Mouse (Mus musculus) heart, postnatal 14 days (tissue): Measurements from ENCODE around the gene Gtf3c3. TPM values are rescaled to one million over a fixed set of nuclear protein-coding genes. Genes with fewer than 3 reads are reported as not detected.

Source experiments
- DNase-seq, 2 experiments: peaks; one replicate each; pipeline ENCODE4 v3.0.0; 2021 to 2022
- intact Hi-C: fragments of 180-260 bp; cut with DNase I; formaldehyde crosslinking; loops from one replicate; pipeline ENCODE4 v1.15.1; 2025
- long read RNA-seq, 2 experiments: library from polyadenylated mRNA; stranded (forward); transcript quantifications; one replicate each; pipeline ENCODE4 v2.0.0; 2021
- total RNA-seq, 2 experiments: library from RNA; stranded (reverse); gene quantifications; 2 replicates each; pipeline ENCODE4 v1.2.3; 2021

The Gtf3c3 gene
- total RNA-seq, result 10 to 100 TPM; 14.5 to 15.2 TPM
- long read RNA-seq, experiment 1, full-length matches to known transcripts, result 5 of 6 reads
- long read RNA-seq, experiment 1, partial matches to known transcripts, result 1 of 6 reads
- long read RNA-seq, experiment 1, other reads (novel, unspliced or antisense), result 0 of 6 reads
- long read RNA-seq, experiment 2, full-length matches to known transcripts, result 2 of 4 reads
- long read RNA-seq, experiment 2, partial matches to known transcripts, result 0 of 4 reads
- long read RNA-seq, experiment 2, other reads (novel, unspliced or antisense), result 2 of 4 reads

GRCm38 (mm10) chr1:54438340-54439079 lies at the start of gene Gtf3c3:
Gene Gtf3c3 (minus strand): TSS chr1:54438971.
- intact Hi-C loops, result no loop called here
- DNase-seq, result peak; percentile 84 to 88

- intact Hi-C loops, result no loop called here
- DNase-seq, result no peak
Observed at GRCm38 (mm10) chr1:54484744-54485420, 46.1 kb upstream of the Gtf3c3 start.

GRCm38 (mm10) chr1:54480491-54480890 lies 41.7 kb upstream of the Gtf3c3 start:
- no peak for DNase-seq
- intact Hi-C loops, result no loop called here

DNA sequence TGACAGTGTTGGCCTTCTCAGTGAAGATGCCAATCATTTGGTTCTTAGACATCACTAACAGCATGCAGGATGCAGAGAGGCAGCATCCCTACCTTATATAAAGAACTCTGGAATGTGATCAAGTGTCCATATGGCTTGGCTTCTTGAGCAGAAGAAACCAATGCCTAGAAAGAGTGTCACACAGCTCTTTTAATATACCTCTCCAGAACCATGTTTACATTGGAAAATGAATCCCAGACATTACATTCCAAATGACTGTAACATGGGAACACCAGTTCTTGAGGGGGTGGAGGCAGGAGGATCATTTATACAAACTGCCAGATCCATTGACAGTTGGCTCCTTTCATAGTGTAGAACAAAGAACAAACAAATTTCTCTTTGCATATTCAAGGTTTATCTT lies 29.9 kb upstream of the Gtf3c3 start:
- intact Hi-C loops, result no loop called here
- DNase-seq, result no peak

- DNase-seq, result no peak
- intact Hi-C loops, result no loop called here
Observed at GRCm38 (mm10) chr1:54467366-54467765, 28.6 kb upstream of the Gtf3c3 start.

DNA sequence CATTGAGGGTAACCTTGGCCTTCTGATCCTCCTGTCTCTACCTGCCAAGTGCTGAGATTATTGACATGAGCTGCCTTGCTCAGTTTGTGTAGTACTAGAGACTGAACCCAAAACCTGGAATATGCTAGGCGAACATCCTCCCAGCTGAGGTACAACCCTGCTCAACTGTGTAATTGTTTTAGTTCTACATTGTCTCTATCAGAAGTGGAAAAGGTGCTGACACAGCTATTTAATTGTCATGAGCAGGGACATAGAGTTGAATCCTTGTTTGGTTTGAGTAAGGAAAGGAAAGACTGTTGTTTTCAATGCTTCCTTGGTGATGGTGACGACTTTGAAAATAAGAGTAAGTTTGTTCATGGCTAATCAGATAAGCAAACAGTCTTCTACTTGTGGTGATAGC lies 13.3 kb upstream of the Gtf3c3 start:
- intact Hi-C loops, result no loop called here
- no peak for DNase-seq

DNA sequence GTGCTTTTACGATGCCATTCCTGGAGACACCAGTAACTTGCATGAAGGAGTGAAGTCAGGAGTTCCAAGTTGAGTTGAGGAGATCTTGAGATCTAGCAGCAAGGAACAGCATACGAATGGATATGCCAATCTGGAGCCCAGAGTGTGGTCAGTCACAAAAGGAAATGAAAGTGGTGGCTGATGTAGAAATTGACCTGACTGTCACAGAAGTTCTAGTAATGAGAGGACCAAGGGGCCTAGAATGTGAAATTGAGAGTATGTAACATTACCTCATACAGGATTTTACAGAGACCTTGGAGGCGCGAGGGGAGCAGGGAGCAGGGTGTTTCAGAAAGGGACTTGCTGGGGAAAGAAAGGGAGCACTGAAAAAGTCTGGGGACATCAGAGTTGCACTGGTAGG lies 10.1 kb upstream of the Gtf3c3 start:
- DNase-seq, result no peak
- intact Hi-C loops, result no loop called here

DNA sequence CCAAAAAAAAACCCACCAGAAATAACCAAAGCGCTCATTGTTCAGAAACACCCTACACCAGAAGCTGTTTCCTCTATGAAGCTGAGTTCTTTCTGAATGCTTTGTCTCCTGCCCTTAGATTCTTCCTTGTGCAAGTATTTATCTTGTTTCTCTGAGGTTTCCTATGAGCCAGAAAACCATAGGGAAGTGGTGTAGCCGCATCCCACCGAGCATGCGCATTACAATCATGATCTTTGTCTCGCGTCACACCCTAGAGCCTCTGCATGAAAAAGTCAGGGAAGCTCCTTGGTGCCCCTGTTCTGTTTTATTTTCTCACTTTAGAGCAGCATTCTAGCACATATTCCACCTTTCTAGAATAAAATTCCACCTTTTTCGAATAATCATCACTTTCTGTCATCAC lies 4.9 kb upstream of the Gtf3c3 start:
- no peak for DNase-seq
- intact Hi-C loops, result no loop called here

- intact Hi-C loops, result no loop called here
Observed at GRCm38 (mm10) chr1:54439080-54439476, 307 bp upstream of the Gtf3c3 start.

GRCm38 (mm10) chr1:54422195-54422750 lies 16.5 kb downstream of the Gtf3c3 start:
- intact Hi-C loops, result no loop called here

More at GRCm38 (mm10) chr1:54439080-54439476, 307 bp upstream of the Gtf3c3 start:
- peak in 1 of 2 experiments; percentile 2 for DNase-seq

GRCm38 (mm10) chr1:54421670-54422069 lies 17.1 kb downstream of the Gtf3c3 start:
- intact Hi-C loops, result no loop called here
- DNase-seq, result no peak

More at GRCm38 (mm10) chr1:54422195-54422750, 16.5 kb downstream of the Gtf3c3 start:
- DNase-seq, result no peak

GRCm38 (mm10) chr1:54402736-54403135 lies 36.0 kb downstream of the Gtf3c3 start:
- DNase-seq, result no peak
- intact Hi-C loops, result no loop called here

DNA sequence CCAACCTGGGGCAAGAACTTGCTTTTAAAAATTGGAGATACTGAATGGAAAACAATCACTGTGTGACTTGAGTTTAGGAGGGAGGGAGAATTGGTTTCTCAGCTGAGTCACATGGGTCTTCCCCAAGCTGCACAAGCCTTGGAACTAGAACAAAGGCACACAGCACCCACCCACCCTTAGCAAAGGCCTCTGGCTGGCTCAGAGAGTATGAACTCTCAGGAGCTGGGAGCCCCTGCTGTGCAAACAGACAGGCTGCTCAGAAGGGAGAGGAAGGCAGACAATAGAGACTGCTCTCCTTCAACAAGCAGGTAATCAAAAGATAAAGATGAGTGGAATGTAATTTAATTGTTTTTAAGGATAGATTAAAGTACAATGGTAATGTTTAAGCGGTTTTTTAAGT lies 54.5 kb downstream of the Gtf3c3 start:
- no peak for DNase-seq
- intact Hi-C loops, result loop anchor here (5.0 kb wide), 1 partner anchor 477 kb away; no protein-coding TSS in a partner anchor

DNA sequence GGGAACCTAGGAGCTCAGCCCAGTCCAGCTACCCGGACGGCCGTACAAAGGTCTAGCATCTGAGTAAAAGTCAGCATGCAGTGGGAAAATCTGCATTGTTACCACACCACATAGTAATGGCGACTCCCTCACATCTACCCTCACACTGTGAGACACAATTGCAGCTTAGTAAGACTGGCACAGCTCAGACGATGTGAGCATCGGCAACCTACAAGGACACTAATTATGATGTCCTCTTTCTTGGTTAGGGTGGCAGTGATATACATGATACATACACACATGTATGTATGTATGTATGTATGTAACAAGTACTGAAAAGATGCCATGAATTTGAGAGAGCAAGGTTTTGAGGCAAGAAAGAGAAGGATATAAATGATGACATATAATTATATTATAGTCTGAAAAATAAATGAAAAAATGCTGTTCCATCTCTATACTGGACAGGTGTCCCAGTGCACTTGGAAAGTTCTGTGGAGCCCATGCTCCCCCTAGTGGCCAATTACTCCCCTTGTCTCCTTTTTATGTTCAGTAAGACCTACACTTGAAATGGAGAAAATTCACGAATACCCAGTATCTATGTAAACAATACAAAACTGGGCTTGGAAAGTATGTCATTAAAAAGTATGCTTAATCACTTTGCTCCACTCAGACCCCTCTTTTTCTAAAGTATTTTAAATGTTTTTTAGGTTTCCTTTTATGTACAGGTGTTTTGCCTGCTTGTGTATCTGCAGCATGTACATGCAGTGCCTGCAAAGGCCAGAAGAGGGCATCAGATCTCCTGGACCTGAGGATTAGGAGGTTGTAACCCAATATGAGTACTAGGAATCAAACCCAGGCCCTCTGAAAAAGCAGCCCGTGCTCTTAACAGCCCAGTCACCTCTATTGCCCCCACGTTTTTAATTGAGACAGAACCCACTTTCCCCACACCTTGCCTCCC lies 57.5 kb downstream of the Gtf3c3 start:
- intact Hi-C loops, result loop anchor here (5.0 kb wide), 1 partner anchor 474 kb away; no protein-coding TSS in a partner anchor
- peak; percentile 65 to 79 for DNase-seq

DNA sequence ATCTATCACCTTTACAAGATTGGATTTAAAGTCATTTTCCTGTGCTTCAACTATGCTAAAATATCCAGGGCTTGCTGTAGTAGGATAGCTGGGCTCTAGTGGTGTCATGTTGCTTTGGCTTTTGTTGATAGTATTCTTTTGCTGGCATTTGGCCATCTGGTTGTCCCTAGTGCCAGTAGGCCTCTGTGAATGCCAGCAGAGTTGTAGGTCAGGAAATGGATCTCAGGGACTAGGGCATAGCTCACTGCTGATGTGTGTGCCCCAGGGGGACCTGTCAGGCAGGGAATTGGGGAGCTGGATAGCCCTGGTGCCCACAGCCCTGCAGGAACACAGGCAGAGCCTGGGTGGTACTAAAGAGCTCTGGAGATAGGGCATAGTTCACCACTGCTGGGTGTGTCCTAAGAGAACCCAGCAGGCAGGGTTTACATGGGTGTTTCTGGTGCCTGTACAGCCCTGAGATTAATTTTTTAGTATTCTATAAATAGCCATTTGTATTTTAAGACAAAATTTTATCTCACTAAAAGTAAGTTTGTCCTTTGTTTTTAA lies 61.2 kb downstream of the Gtf3c3 start:
- DNase-seq, result peak; percentile 6 to 60
- intact Hi-C loops, result no loop called here

GRCm38 (mm10) chr1:54356566-54356965 lies 82.2 kb downstream of the Gtf3c3 start:
- intact Hi-C loops, result no loop called here

GRCm38 (mm10) chr1:54355485-54355884 lies 83.3 kb downstream of the Gtf3c3 start:
- peak; percentile 9 to 12 for DNase-seq
- intact Hi-C loops, result no loop called here

More at GRCm38 (mm10) chr1:54356566-54356965, 82.2 kb downstream of the Gtf3c3 start:
- peak; percentile 1 to 3 for DNase-seq

GRCm38 (mm10) chr1:54354786-54355185 lies 84.0 kb downstream of the Gtf3c3 start:
- intact Hi-C loops, result no loop called here
- DNase-seq, result no peak
